Mouse (Mus musculus) olfactory bulb, adult 2 months (tissue): ENCODE measurements around the gene Aptx.

Experiments
- CTCF ChIP-seq: fragments of 200-500 bp; IDR thresholded peaks from 2 replicates; pipeline ENCODE4 v1.5.1; 2012; ENCODE audit warnings: low read depth, mild to moderate bottlenecking, low read length, moderate library complexity; ENCODE audit not compliant: insufficient read depth
- POLR2A ChIP-seq: fragments of 200-500 bp; IDR thresholded peaks from 2 replicates; pipeline ENCODE4 v1.6.1; 2012; ENCODE audit warnings: mild to moderate bottlenecking, low read depth, low read length, moderate library complexity; ENCODE audit not compliant: insufficient read depth

DNA sequence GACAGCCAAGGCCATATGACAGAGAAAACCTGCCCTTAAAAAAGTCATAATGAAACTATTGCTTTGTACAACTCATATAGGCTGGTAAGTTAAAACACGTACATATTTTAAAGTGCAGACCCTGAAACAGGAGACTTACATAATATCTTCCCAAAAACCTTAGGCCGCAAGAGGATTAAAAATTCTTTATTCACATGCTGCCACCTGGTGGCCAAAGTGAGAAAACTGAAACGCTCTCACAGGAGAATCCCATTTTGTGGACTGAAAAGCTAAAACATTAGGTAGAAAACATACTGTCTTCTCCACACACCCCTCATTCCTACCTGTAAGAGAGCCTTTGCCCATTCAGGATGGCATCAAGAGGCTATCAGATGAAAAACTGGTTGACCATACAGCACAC lies 21.1 kb downstream of the Aptx start:
- no peak for TF ChIP-seq POLR2A
- TF ChIP-seq CTCF: no peak
